8 mouse cellular contexts compared by ENCODE assay signal in the genomic region with DNA sequence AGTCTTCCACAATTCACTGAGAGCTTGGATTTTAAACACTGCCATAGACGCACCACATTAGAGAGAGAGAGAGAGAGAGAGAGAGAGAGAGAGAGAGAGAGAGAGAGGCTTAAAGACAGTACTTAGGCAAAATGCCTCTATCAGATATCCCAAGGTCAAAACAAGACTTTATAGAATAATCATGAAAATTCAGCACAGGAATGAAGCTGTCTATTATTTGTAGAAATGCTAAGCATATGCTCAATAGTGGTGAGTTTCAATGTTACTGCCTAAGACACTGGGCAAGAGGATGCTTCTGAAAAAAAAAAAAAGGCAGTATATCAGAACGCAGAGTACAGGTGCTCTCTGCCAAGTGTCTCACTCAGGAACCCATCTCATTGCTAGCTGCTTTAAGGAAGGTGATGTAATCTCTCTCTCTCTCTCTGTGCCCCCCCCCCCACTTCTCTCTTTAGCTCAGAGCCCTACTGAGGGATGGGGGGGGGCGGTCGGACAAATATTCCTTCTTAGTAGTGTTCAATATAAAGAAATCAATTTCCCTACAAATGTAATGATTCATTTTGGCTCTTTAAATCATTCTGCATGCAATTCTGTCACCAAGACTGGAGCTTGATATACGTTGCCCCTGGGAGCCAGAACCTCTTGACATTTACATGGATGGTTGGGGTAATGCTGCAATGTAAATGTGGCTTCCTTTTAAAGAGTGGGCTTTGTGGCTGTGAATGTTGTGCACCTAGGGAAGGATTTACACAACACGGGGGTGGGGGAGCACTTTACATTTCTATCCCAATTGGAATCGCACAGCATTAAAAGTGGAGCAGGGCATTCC.
DNase-seq lines count a peak whose midpoint lies in the region; ATAC-seq lines count a peak whose summit lies in the region.

No protein-coding gene starts in this region.

- peak overlapping the region; percentile 70 for H3K4me2 ChIP-seq in kidney, embryonic 16.5 days (replicated peaks; ENCODE audit: low read depth, low read length)
- peak overlapping the region; percentile 98 for H3K4me2 ChIP-seq in forebrain, embryonic 15.5 days (replicated peaks)
- H3K4me2 ChIP-seq in midbrain, embryonic 11.5 days, result peak overlapping the region; percentile 36; the same call in 1 of the 2 replicates

- 50% methylated on average over 7 of the region's 7 CpGs for WGBS in kidney, embryonic 16.5 days
- WGBS in forebrain, embryonic 15.5 days, result 38% methylated on average over 7 of the region's 7 CpGs
- WGBS in midbrain, embryonic 11.5 days, result 52% methylated on average over 7 of the region's 7 CpGs

- H3K4me3 ChIP-seq in kidney, embryonic 16.5 days (ENCODE audit: low read length), result peak overlapping the region; percentile 66
- peak overlapping the region; percentile 68 for H3K4me3 ChIP-seq in forebrain, embryonic 15.5 days
- H3K4me3 ChIP-seq in midbrain, embryonic 11.5 days (ENCODE audit: low read depth, low read length), result no peak overlapping the region

- no peaks in the 10 kb centered on the region for H3K27me3 ChIP-seq in kidney, embryonic 16.5 days (ENCODE audit: insufficient read depth, low read length)
- H3K27me3 ChIP-seq in forebrain, embryonic 15.5 days, result no peaks in the 10 kb centered on the region
- H3K27me3 ChIP-seq in midbrain, embryonic 11.5 days (ENCODE audit: control insufficient read depth, insufficient read depth, low read length), result no peaks in the 10 kb centered on the region

- H3K9ac ChIP-seq in kidney, embryonic 16.5 days (replicated peaks; ENCODE audit: low read length), result peak overlapping the region; percentile 58
- H3K9ac ChIP-seq in forebrain, embryonic 15.5 days (replicated peaks), result peak overlapping the region; percentile 59
- H3K9ac ChIP-seq in midbrain, embryonic 11.5 days (ENCODE audit: low read length), result no peak overlapping the region

- no peak for ATAC-seq in kidney, embryonic 16.5 days (ENCODE audit: low FRiP score, low TSS enrichment)
- ATAC-seq in forebrain, embryonic 15.5 days (replicated peaks), result no peak
- no peak for ATAC-seq in midbrain, embryonic 11.5 days (ENCODE audit: low FRiP score)
- no peak; the same call in 1 of the 2 replicates for ATAC-seq in megakaryocyte-erythroid progenitor cell, adult 5-6 weeks (replicated peaks; ENCODE audit: low FRiP score, low TSS enrichment, poor library complexity, severe bottlenecking)

- no peaks in the 10 kb centered on the region for H3K9me3 ChIP-seq in kidney, embryonic 16.5 days (ENCODE audit: low read length)
- no peaks in the 10 kb centered on the region for H3K9me3 ChIP-seq in forebrain, embryonic 15.5 days
- no peaks in the 10 kb centered on the region for H3K9me3 ChIP-seq in midbrain, embryonic 11.5 days (ENCODE audit: control insufficient read depth, low read length)

- H3K4me1 ChIP-seq in kidney, embryonic 16.5 days (ENCODE audit: insufficient read depth, low read length), result peaks cover 51% of the 10 kb centered on the region
- peaks cover 52% of the 10 kb centered on the region for H3K4me1 ChIP-seq in forebrain, embryonic 15.5 days
- H3K4me1 ChIP-seq in midbrain, embryonic 11.5 days (ENCODE audit: control insufficient read depth, insufficient read depth, low read length), result peaks cover 22% of the 10 kb centered on the region

- H3K27ac ChIP-seq in kidney, embryonic 16.5 days (ENCODE audit: low read length), result peak overlapping the region; percentile 86
- peak overlapping the region; percentile 78 for H3K27ac ChIP-seq in forebrain, embryonic 15.5 days (replicated peaks)
- H3K27ac ChIP-seq in midbrain, embryonic 11.5 days (ENCODE audit: low read depth, low read length), result no peak overlapping the region

- DNase-seq in kidney, postnatal 25 days, result no peak
- peak; percentile 53 to 55 for DNase-seq in cerebellum, adult 18-20 months
- peak; percentile 85 for DNase-seq in midbrain, embryonic 11.5 days (ENCODE audit: low spot score, missing footprints)
- DNase-seq in adrenal gland, adult 2 months, result no peak
- DNase-seq in layer of hippocampus, adult 9-10 months (ENCODE audit: low spot score), result no peak

- H3K36me3 ChIP-seq in kidney, embryonic 16.5 days (ENCODE audit: insufficient read depth, low read length), result peaks cover 6% of the 10 kb centered on the region
- peaks cover 4% of the 10 kb centered on the region; the same call in 1 of the 2 replicates for H3K36me3 ChIP-seq in forebrain, embryonic 15.5 days
- H3K36me3 ChIP-seq in midbrain, embryonic 11.5 days (ENCODE audit: control insufficient read depth, insufficient read depth, low read length), result no peaks in the 10 kb centered on the region

Comparison
In these comparisons a context has a peak if more than half of its experiments do, and no peak if none do; other contexts are left out.
1. H3K4me2 ChIP-seq: peak in every context shown above with its lines; median percentile 98 in forebrain, embryonic 15.5 days; 70 in kidney, embryonic 16.5 days; 36 in midbrain, embryonic 11.5 days.
2. DNase-seq: peak in cerebellum, adult 18-20 months (2 of 2) and midbrain, embryonic 11.5 days (single experiment); none in kidney, postnatal 25 days (0 of 2), adrenal gland, adult 2 months (single experiment) and layer of hippocampus, adult 9-10 months (single experiment).